Mouse (Mus musculus) stomach, embryonic 15.5 days (tissue): ENCODE results near the gene Gm45716. TPM values are rescaled to one million over a fixed set of nuclear protein-coding genes. Genes with fewer than 3 reads are reported as not detected.

Experiments
- ATAC-seq: fragments of 200-750 bp; cut with Nextera tagmentation; 2 replicates; pipeline ENCODE4 v1.8.0; 2017; ENCODE audit warnings: low read depth, moderate number of reproducible peaks, moderate TSS enrichment; ENCODE audit not compliant: insufficient read depth, low FRiP score
- H3K27ac ChIP-seq: fragments of 300-500 bp; sonication (generic); 2 replicates; pipeline ENCODE4 v1.5.1; 2015; ENCODE audit warnings: mild to moderate bottlenecking, inconsistent platforms
- H3K27me3 ChIP-seq: fragments of 300-500 bp; sonication (generic); replicated peaks from 2 replicates; pipeline ENCODE4 v1.6.1; 2015; ENCODE audit warnings: inconsistent platforms
- H3K36me3 ChIP-seq: fragments of 300-500 bp; sonication (generic); 2 replicates; pipeline ENCODE4 v1.6.1; 2015; ENCODE audit warnings: inconsistent platforms
- H3K4me1 ChIP-seq: fragments of 300-500 bp; sonication (generic); 2 replicates; pipeline ENCODE4 v1.6.1; 2015; ENCODE audit warnings: inconsistent platforms
- H3K4me2 ChIP-seq: fragments of 300-500 bp; sonication (generic); 2 replicates; pipeline ENCODE4 v1.6.1; 2015; ENCODE audit warnings: mild to moderate bottlenecking, inconsistent platforms
- H3K4me3 ChIP-seq: fragments of 300-500 bp; sonication (generic); replicated peaks from 2 replicates; pipeline ENCODE4 v1.5.1; 2015; ENCODE audit warnings: inconsistent platforms
- H3K9ac ChIP-seq: fragments of 300-500 bp; sonication (generic); 2 replicates; pipeline ENCODE4 v1.6.1; 2015; ENCODE audit warnings: inconsistent platforms
- H3K9me3 ChIP-seq: fragments of 300-500 bp; sonication (generic); 2 replicates; pipeline ENCODE4 v1.6.1; 2016; ENCODE audit warnings: inconsistent platforms
- WGBS: fragments of 180-500 bp; shearing (Covaris S2); methylation state at CpG from one replicate; pipeline ENCODE4 v1.1.7; 2015; 5-methylcytosine and 5-hydroxymethylcytosine counted together
- polyA plus RNA-seq: library from polyadenylated mRNA; unstranded; fragments of >200 nt; fragmentation: Nextera tagmentation; extraction: Ambion mirVana; gene quantifications from 2 replicates; pipeline ENCODE4 v1.2.1, GENCODE M21; 2015

Gene Gm45716
- polyA plus RNA-seq, 1 experiment from 2014 or later, result 10.6 TPM

DNA sequence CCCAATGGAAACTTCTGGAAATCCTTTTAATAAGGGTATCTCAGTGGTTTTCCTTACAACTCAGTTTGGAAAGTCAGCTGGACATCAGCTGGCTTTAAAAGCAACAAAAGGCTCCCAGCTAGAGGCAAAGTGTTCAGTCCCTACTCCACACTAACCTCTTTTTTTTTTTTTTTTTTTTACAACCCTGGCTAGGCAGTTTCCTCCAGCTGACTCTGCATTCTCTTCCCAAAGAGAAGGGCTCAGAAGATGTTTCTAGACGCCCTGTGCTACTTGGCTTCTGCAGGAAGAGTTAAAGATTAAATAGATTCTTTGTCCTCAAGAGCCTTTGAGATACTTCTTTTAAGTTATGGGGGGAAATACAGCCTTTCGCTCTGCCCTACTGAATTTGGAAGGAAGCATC is 33.3 kb downstream of the Gm45716 start:
- Histone ChIP-seq H3K27ac (no peak overlapping the region), H3K27me3 (no peaks in the 10 kb centered on the region)

DNA sequence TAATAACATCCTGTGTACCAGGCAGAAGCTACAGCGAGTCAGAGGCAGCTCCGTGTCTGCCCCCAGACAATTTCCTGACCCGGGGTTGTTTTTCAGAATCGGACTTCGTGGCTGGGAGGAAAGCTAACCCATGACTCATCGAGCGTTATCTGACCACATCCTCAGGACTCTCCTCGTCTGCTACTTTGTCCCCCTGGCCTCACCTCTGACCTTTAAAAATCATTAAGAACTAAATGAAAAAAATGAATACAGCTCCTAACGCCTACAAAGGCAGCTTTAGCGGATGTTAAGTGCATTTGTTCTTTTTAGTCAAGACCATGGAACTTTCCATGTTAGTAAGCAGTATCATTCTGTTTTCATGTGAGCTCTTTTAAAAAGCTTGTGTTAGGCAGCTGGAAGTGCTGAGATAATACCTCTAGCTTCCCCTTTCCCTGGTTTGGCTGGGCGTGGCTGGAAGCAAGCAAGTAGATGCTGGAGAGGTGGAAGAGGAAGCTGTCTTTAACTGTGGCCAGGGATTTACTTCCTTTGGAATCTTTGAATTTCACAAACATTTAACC is 37.5 kb downstream of the Gm45716 start:
- no peaks in the 10 kb centered on the region for H3K36me3 ChIP-seq
- 0 out of 2 replicates have a peak, but pooled peaks have one; percentile 35 for ATAC-seq
- H3K4me2 ChIP-seq, result no peak overlapping the region
- H3K9me3 ChIP-seq, result no peaks in the 10 kb centered on the region
- no peak overlapping the region for H3K4me3 ChIP-seq
- peaks cover 2% of the 10 kb centered on the region; the same call in 1 of the 2 replicates for H3K4me1 ChIP-seq
- WGBS, result 25% methylated on average over 11 of the region's 11 CpGs
- no peak overlapping the region for H3K9ac ChIP-seq
- H3K27me3 ChIP-seq, result no peaks in the 10 kb centered on the region
- peak overlapping the region; percentile 5; the same call in 1 of the 2 replicates for H3K27ac ChIP-seq

More for the DNA sequence above, 33.3 kb downstream of the Gm45716 start:
- ATAC-seq, result no peak
- Histone ChIP-seq H3K4me1 (no peaks in the 10 kb centered on the region), H3K9me3 (no peaks in the 10 kb centered on the region), H3K4me3 (no peak overlapping the region), H3K4me2 (no peak overlapping the region), H3K9ac (no peak overlapping the region), H3K36me3 (no peaks in the 10 kb centered on the region)
- 26% methylated on average over 2 of the region's 2 CpGs for WGBS

DNA sequence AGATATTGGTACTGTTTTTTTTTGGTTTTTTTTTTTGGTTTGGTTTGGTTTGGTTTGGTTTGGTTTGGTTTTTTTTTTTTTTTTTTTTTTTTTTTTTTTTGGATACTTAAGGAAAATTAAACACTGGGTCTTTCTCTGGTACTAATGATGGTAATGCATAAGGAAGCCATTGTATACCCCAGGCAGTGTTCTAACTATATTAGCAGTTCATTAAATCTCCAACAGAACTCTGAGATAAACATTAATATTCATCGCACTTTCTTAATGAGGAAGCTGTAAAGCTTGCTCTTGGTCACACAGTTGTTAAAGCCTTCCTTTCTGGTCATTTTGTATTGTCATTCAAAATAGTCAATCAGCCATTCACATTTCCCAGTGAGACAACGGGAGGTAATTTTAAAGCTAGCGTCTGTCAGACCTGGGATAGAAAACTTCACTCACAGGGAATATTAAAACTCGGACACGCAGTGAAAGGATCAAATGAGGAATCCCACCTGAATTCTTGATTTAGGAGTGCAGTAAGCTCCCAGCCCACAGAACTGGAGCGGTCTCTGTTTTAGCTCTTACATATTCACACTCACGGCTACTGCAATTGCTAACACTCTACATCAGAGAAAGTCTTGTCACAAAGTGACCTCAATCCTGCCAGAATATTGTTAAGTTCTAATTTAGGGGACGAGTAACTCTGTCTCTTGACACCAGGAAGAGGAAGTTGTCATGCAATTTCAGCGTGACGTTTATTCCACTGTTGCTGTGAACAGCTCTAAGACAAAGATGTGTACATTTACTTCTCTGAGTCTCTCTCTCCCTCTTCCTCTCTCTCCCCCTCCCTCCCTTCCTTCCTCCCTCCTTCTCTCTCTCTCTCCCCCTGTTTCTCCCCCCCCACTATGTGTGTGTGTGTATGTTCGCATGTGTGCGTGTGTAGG is 39.8 kb downstream of the Gm45716 start:
- WGBS, result 64% methylated on average over 12 of the region's 12 CpGs
- no peak overlapping the region for H3K4me2 ChIP-seq
- H3K36me3 ChIP-seq, result no peaks in the 10 kb centered on the region
- ATAC-seq, result no peak
- H3K4me1 ChIP-seq, result peaks cover 6% of the 10 kb centered on the region; the same call in 1 of the 2 replicates
- no peak overlapping the region for H3K9ac ChIP-seq
- no peaks in the 10 kb centered on the region for H3K9me3 ChIP-seq
- H3K27ac ChIP-seq, result no peak overlapping the region
- H3K4me3 ChIP-seq, result no peak overlapping the region
- no peaks in the 10 kb centered on the region for H3K27me3 ChIP-seq

DNA sequence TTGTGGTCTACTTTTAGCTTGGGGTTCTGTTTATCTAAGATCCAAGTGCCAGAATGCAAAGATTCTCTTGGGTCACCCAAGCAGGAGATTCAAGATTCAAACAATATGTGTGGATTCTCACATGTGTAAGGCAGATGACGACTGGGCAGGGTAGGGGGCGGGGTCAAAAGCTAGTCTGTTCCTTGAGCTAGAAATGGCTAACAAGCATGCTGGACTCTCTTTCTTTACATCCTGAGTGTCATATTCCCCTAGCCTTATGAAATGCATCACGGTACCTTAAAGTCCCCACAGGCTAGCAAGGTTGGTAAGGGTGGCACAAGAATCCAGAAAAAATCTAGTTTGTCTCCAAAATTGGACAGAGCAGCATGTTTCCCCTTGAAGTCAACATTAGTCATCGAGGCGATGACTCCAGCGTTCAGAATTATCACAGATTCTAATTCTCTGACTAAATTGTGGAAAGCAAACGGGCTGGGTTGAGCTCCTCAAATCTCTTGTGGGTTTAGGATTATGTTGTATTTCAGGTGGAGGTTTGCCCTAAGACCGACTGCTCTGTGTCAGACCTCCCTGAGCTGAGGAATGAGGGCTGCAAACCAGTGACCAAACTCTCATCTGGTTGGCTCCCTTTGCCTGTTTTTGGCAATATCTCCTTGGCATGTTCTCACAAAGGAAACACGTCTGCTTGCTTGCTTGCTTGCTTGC is 40.9 kb downstream of the Gm45716 start:
- H3K9me3 ChIP-seq, result no peaks in the 10 kb centered on the region
- no peak overlapping the region for H3K4me2 ChIP-seq
- no peak overlapping the region for H3K9ac ChIP-seq
- no peak overlapping the region for H3K4me3 ChIP-seq
- H3K36me3 ChIP-seq, result no peaks in the 10 kb centered on the region
- H3K27ac ChIP-seq, result no peak overlapping the region
- no peaks in the 10 kb centered on the region for H3K27me3 ChIP-seq
- H3K4me1 ChIP-seq, result peaks cover 6% of the 10 kb centered on the region; the same call in 1 of the 2 replicates
- WGBS, result 80% methylated on average over 9 of the region's 9 CpGs
- ATAC-seq, result no peak

DNA sequence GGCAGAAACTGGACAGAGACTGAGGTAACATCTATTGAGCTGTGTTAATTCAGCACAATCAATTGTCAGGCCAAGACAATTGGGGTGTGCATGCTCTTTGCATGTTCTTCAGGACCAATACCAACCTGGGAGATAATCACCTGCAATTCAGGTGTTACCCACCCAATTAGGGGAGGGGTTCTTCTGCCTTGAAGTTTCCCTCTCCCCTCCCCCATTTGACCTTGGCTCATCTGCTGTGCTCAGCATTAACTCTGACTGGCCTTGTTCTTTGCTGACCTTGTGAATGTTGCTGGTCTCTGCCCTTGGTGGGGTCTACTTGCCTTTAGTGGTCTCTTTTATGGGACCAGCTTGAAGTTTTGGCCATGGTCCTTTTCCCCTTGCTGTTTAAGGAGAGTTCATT is 42.3 kb downstream of the Gm45716 start:
- H3K27me3 ChIP-seq, result no peaks in the 10 kb centered on the region
- no peaks in the 10 kb centered on the region for H3K9me3 ChIP-seq
- H3K4me3 ChIP-seq, result no peak overlapping the region
- no peak overlapping the region for H3K4me2 ChIP-seq
- H3K9ac ChIP-seq, result no peak overlapping the region
- peaks cover 6% of the 10 kb centered on the region; the same call in 1 of the 2 replicates for H3K4me1 ChIP-seq
- no peaks in the 10 kb centered on the region for H3K36me3 ChIP-seq
- no peak overlapping the region for H3K27ac ChIP-seq
- no peak for ATAC-seq

DNA sequence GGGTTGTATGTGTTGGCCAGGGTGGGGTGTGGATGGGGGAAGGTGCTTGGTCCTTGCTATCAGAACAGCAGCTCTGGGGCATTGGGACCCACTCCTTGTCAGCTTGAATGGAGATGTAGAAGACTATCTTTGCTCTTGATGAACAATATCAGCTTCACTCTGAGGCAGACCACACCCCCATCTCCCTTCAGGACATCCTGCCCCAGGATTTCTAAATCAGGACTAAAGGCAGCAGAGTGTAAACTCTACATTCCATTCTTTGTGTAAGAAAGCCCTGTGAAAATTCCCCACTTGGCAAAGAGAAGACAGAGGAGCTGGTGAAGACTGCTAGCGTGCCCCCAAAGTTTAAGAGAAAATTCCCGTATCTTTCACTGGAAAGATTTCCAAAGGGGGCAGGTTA is 43.2 kb downstream of the Gm45716 start:
- ATAC-seq, result no peak; the same call in 1 of the 2 replicates
- H3K4me2 ChIP-seq, result no peak overlapping the region
- H3K36me3 ChIP-seq, result no peaks in the 10 kb centered on the region
- WGBS, result 53% methylated on average over 2 of the region's 2 CpGs
- no peak overlapping the region for H3K4me3 ChIP-seq
- H3K27ac ChIP-seq, result peak overlapping the region; percentile 35; the same call in 1 of the 2 replicates
- H3K9me3 ChIP-seq, result no peaks in the 10 kb centered on the region
- no peak overlapping the region for H3K9ac ChIP-seq
- no peaks in the 10 kb centered on the region for H3K27me3 ChIP-seq
- peaks cover 6% of the 10 kb centered on the region; the same call in 1 of the 2 replicates for H3K4me1 ChIP-seq

DNA sequence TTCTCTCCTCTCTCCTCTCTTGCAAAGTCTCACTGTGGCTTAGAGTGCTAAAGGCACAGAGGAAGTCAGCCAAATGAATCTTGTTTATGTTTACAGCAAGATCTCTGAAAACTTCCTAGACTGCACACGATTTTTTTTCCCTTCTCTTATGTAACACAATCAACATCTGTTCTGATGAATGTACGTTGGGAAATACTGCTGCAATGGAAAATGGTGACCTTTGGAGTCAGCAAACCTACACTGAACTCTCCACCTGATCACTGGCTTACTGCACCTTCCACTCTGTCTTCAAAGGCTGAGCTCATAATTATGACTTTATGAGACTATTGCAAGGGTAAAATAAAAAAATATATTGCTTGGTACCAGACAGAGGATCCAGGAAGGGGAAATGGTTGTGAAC is 44.1 kb downstream of the Gm45716 start:
- 27% methylated on average over 2 of the region's 2 CpGs for whole genome bisulfite sequencing
- Histone ChIP-seq H3K4me3 (no peak overlapping the region), H3K4me1 (peaks cover 6% of the 10 kb centered on the region; the same call in 1 of the 2 replicates), H3K9ac (no peak overlapping the region), H3K9me3 (no peaks in the 10 kb centered on the region), H3K36me3 (no peaks in the 10 kb centered on the region), H3K4me2 (no peak overlapping the region), H3K27ac (no peak overlapping the region), H3K27me3 (no peaks in the 10 kb centered on the region)
- ATAC-seq, result no peak

DNA sequence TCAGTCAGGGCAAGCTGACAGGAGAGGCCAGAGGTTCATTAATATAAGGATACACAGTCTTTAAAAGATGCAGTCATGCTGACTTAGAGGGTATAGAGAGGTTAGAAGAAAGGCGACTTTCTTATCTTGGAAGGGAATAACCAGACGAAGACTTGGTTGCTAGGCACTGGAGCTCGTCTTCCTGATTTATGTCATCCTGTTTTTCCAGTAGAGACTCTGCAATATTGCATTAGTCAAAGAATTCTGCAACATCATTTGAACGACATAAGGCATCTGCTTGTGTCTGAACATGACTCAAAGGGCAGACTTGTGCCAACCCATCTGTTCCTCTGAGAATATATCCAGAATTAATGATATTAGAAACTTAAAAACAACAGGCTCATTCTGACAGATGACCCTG is 45.2 kb downstream of the Gm45716 start:
- Histone ChIP-seq H3K4me3 (no peak overlapping the region), H3K27me3 (no peaks in the 10 kb centered on the region), H3K9ac (no peak overlapping the region), H3K9me3 (no peaks in the 10 kb centered on the region), H3K4me2 (no peak overlapping the region), H3K4me1 (peaks cover 6% of the 10 kb centered on the region; the same call in 1 of the 2 replicates), H3K36me3 (no peaks in the 10 kb centered on the region), H3K27ac (no peak overlapping the region)
- WGBS, result 16% methylated on average over 4 of the region's 4 CpGs
- no peak for ATAC-seq

DNA sequence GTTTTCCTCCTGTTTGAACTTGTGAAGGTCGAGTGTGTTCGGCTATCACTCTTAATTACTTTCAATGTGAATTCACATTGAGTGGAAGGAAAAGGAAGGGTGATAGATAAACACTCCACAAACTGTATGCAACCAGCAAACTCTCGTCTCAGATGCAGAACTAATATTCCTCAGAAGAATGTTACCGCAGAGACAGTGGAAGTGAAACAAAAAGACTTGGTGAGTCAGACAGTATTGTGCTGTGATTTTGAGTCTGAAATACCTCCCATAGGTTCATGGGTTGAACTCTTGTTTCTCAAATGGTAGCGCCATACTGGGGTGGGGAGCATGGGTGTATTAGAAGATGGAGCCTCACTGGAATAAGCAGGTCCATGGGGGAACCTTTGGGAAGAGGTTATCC is 47.7 kb downstream of the Gm45716 start:
- Histone ChIP-seq H3K4me3 (no peak overlapping the region), H3K36me3 (no peaks in the 10 kb centered on the region), H3K27me3 (no peaks in the 10 kb centered on the region), H3K4me1 (peaks cover 1% of the 10 kb centered on the region; the same call in 1 of the 2 replicates), H3K9me3 (no peaks in the 10 kb centered on the region), H3K4me2 (no peak overlapping the region), H3K27ac (no peak overlapping the region), H3K9ac (no peak overlapping the region)
- 75% methylated on average over 5 of the region's 5 CpGs for WGBS
- no peak for ATAC-seq

DNA sequence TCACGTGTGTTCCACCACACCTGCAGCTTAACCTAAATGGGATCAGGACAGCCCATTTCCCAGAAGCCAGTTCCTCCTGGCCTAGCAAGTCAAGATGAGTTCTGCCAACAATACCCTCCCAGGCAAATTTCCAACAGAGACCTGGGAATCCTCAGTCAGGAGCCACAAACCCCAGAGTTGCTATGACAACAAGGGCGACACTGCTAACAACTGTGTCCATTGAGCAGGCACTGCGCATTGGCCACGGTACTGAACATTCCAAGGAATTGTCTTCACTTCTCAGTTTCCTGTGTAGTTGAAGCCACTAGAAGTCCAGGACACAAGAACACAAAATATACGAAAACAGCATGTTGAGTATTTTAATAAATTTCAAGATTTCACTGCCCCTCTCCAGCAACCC is 50.1 kb downstream of the Gm45716 start:
- H3K4me1 ChIP-seq, result no peaks in the 10 kb centered on the region
- no peak overlapping the region for H3K4me3 ChIP-seq
- no peaks in the 10 kb centered on the region for H3K36me3 ChIP-seq
- WGBS, result 70% methylated on average over 5 of the region's 5 CpGs
- H3K4me2 ChIP-seq, result no peak overlapping the region
- no peak for ATAC-seq
- no peak overlapping the region for H3K27ac ChIP-seq
- H3K9ac ChIP-seq, result no peak overlapping the region
- no peaks in the 10 kb centered on the region for H3K9me3 ChIP-seq
- no peaks in the 10 kb centered on the region for H3K27me3 ChIP-seq

DNA sequence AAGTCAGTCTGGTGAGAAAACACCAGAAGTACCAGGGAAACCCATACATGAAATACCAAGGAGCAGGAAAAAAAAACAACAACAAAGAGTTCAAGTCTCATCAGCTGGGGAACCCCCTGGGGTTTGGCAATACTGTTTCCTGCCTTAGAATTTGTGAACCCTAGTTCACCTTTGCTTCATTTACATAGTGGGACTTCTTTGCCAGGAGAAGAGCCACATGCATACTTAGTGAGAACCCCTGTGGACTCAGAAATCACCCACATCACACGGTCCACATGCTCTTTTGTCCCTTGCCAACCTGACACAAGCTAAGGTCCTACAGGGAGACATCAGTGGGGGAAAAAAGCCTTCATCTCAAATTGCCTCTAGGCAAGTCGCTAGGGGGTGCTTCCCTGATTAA is 51.2 kb downstream of the Gm45716 start:
- no peak overlapping the region for H3K9ac ChIP-seq
- whole genome bisulfite sequencing, result 35% methylated on average over 2 of the region's 2 CpGs
- H3K27ac ChIP-seq, result no peak overlapping the region
- no peaks in the 10 kb centered on the region for H3K27me3 ChIP-seq
- no peaks in the 10 kb centered on the region for H3K4me1 ChIP-seq
- H3K36me3 ChIP-seq, result no peaks in the 10 kb centered on the region
- no peak overlapping the region for H3K4me2 ChIP-seq
- ATAC-seq, result no peak
- H3K9me3 ChIP-seq, result no peaks in the 10 kb centered on the region
- no peak overlapping the region for H3K4me3 ChIP-seq
